Mouse (Mus musculus): ENCODE results near the gene Epn2.

- TF ChIP-seq MAFK (IDR thresholded peaks at IDR 0.05; ENCODE audit: insufficient read depth, low read depth, low read length) (no peak), HCFC1 (IDR thresholded peaks at IDR 0.05; ENCODE audit: borderline replicate concordance, insufficient read depth, low read length) (no peak), CHD2 (IDR thresholded peaks at IDR 0.05; ENCODE audit: low read depth, low read length) (no peak)
Measured at GRCm38 (mm10) chr11:61617293-61617975, 37.9 kb upstream of the Epn2 start.

All from ES-E14 (cell line).